Mouse (Mus musculus) kidney, embryonic 14.5 days (tissue): Measurements from ENCODE around the gene Mtus2. TPM values are rescaled to one million over a fixed set of nuclear protein-coding genes. Genes with fewer than 3 reads are reported as not detected.
A peak's percentile ranks its signal among the peaks of the same experiment; 100 is the strongest.

Experiments
- ATAC-seq: fragments of 200-750 bp; cut with Nextera tagmentation; 2 replicates; pipeline ENCODE4 v1.8.0; 2017; ENCODE audit warnings: moderate number of reproducible peaks, mild to moderate bottlenecking, moderate TSS enrichment, moderate library complexity; ENCODE audit not compliant: low FRiP score, low TSS enrichment
- H3K27ac ChIP-seq: fragments of 300-500 bp; sonication (generic); 2 replicates; pipeline ENCODE4 v1.5.1; 2014; ENCODE audit warnings: low read depth, mild to moderate bottlenecking, low read length, moderate library complexity, mixed read lengths
- H3K27me3 ChIP-seq: fragments of 300-500 bp; sonication (generic); 2 replicates; pipeline ENCODE4 v1.6.1; 2014; ENCODE audit warnings: mild to moderate bottlenecking, low read length; ENCODE audit not compliant: control insufficient read depth, insufficient read depth
- H3K36me3 ChIP-seq: fragments of 300-500 bp; sonication (generic); 2 replicates; pipeline ENCODE4 v1.6.1; 2014; ENCODE audit warnings: low read length, mixed read lengths; ENCODE audit not compliant: control insufficient read depth, insufficient read depth
- H3K4me1 ChIP-seq: fragments of 300-500 bp; sonication (generic); 2 replicates; pipeline ENCODE4 v1.6.1; 2014; ENCODE audit warnings: low read length, mixed read lengths; ENCODE audit not compliant: control insufficient read depth, insufficient read depth
- H3K4me2 ChIP-seq: fragments of 300-500 bp; sonication (generic); replicated peaks from 2 replicates; pipeline ENCODE4 v1.6.1; 2014; ENCODE audit warnings: low read depth, mild to moderate bottlenecking, low read length
- H3K4me3 ChIP-seq: fragments of 300-500 bp; sonication (generic); 2 replicates; pipeline ENCODE4 v1.5.1; 2014; ENCODE audit warnings: mild to moderate bottlenecking, low read length
- H3K9ac ChIP-seq: fragments of 300-500 bp; sonication (generic); 2 replicates; pipeline ENCODE4 v1.6.1; 2014; ENCODE audit warnings: low read depth, mild to moderate bottlenecking, low read length, moderate library complexity
- H3K9me3 ChIP-seq: fragments of 300-500 bp; sonication (generic); 2 replicates; pipeline ENCODE4 v1.6.1; 2016; ENCODE audit warnings: low read length; ENCODE audit not compliant: control insufficient read depth
- WGBS: fragments of 180-500 bp; shearing (Covaris S2); extraction: QIAGEN DNeasy Blood & Tissue Kit; methylation state at CpG from one replicate; pipeline ENCODE4 v1.1.7; 2014; 5-methylcytosine and 5-hydroxymethylcytosine counted together
- polyA plus RNA-seq: library from polyadenylated mRNA; unstranded; fragments of >200 nt; fragmentation: Nextera tagmentation; extraction: Ambion mirVana; gene quantifications from 2 replicates; pipeline ENCODE4 v1.2.1, GENCODE M21; 2014

Gene Mtus2
- polyA plus RNA-seq, 1 experiment from 2014 or later, result 2.3 TPM

- Histone ChIP-seq H3K9ac (no peak overlapping the region), H3K27ac (no peak overlapping the region), H3K4me1 (peaks cover 4% of the 10 kb centered on the region; the same call in 1 of the 2 replicates), H3K4me2 (no peak overlapping the region), H3K36me3 (no peaks in the 10 kb centered on the region), H3K9me3 (no peaks in the 10 kb centered on the region), H3K4me3 (no peak overlapping the region), H3K27me3 (peaks cover 38% of the 10 kb centered on the region)
- ATAC-seq, result no peak
- WGBS, result 41% methylated on average over 5 of the region's 5 CpGs
Measured at GRCm38 (mm10) chr5:147955671-147956070, 1.4 kb upstream of the Mtus2 start.

GRCm38 (mm10) chr5:147956421-147956820, 699 bp upstream of the Mtus2 start:
- Histone ChIP-seq H3K9me3 (no peaks in the 10 kb centered on the region), H3K27ac (no peak overlapping the region), H3K4me1 (peaks cover 4% of the 10 kb centered on the region; the same call in 1 of the 2 replicates), H3K4me2 (peak overlapping the region; percentile 95; the same call in 1 of the 2 replicates), H3K4me3 (peak overlapping the region; percentile 51; the same call in 1 of the 2 replicates), H3K9ac (no peak overlapping the region), H3K27me3 (peaks cover 38% of the 10 kb centered on the region), H3K36me3 (no peaks in the 10 kb centered on the region)
- no peak for ATAC-seq
- WGBS, result 3% methylated on average over 11 of the region's 11 CpGs

- Histone ChIP-seq H3K27me3 (peaks cover 38% of the 10 kb centered on the region), H3K4me3 (peak overlapping the region; percentile 51), H3K9ac (peak overlapping the region; percentile 34), H3K36me3 (no peaks in the 10 kb centered on the region), H3K4me1 (peaks cover 4% of the 10 kb centered on the region; the same call in 1 of the 2 replicates), H3K27ac (no peak overlapping the region), H3K4me2 (peak overlapping the region; percentile 95), H3K9me3 (no peaks in the 10 kb centered on the region)
- under 1% methylated on average over 42 of the region's 42 CpGs for WGBS
- ATAC-seq, result peak; percentile 67
Measured at GRCm38 (mm10) chr5:147957592-147958271, 612 bp downstream of the Mtus2 start.

- Histone ChIP-seq H3K27me3 (peaks cover 38% of the 10 kb centered on the region), H3K9ac (no peak overlapping the region), H3K4me1 (peaks cover 4% of the 10 kb centered on the region; the same call in 1 of the 2 replicates), H3K27ac (no peak overlapping the region), H3K4me2 (no peak overlapping the region), H3K36me3 (no peaks in the 10 kb centered on the region), H3K9me3 (no peaks in the 10 kb centered on the region), H3K4me3 (no peak overlapping the region)
- 43% methylated on average over 13 of the region's 13 CpGs for WGBS
- no peak for ATAC-seq
Measured at GRCm38 (mm10) chr5:147958552-147958951, 1.4 kb downstream of the Mtus2 start.

GRCm38 (mm10) chr5:147959088-147959487, 2.0 kb downstream of the Mtus2 start:
- Histone ChIP-seq H3K4me3 (no peak overlapping the region), H3K9me3 (no peaks in the 10 kb centered on the region), H3K9ac (no peak overlapping the region), H3K4me2 (no peak overlapping the region), H3K36me3 (no peaks in the 10 kb centered on the region), H3K4me1 (peaks cover 4% of the 10 kb centered on the region; the same call in 1 of the 2 replicates), H3K27me3 (peaks cover 38% of the 10 kb centered on the region), H3K27ac (no peak overlapping the region)
- WGBS, result 46% methylated on average over 5 of the region's 5 CpGs
- no peak for ATAC-seq

- peaks cover 32% of the 10 kb centered on the region for H3K27me3 ChIP-seq
- 72% methylated on average over 1 of the region's 1 CpGs for WGBS
- ATAC-seq, result no peak
Measured at GRCm38 (mm10) chr5:147960793-147961192, 3.7 kb downstream of the Mtus2 start.

GRCm38 (mm10) chr5:147963820-147964580, 6.9 kb downstream of the Mtus2 start:
- Histone ChIP-seq H3K9me3 (no peaks in the 10 kb centered on the region), H3K4me1 (no peaks in the 10 kb centered on the region), H3K36me3 (no peaks in the 10 kb centered on the region), H3K27me3 (0 out of 2 replicates have a peak, but pooled peaks cover 1% of the 10 kb centered on the region), H3K4me2 (no peak overlapping the region), H3K9ac (no peak overlapping the region), H3K4me3 (no peak overlapping the region), H3K27ac (no peak overlapping the region)
- ATAC-seq, result no peak
- WGBS, result 49% methylated on average over 13 of the region's 13 CpGs

More at GRCm38 (mm10) chr5:147960793-147961192, 3.7 kb downstream of the Mtus2 start:
- H3K9me3 ChIP-seq, result no peaks in the 10 kb centered on the region
- H3K27ac ChIP-seq, result no peak overlapping the region
- peaks cover 4% of the 10 kb centered on the region; the same call in 1 of the 2 replicates for H3K4me1 ChIP-seq
- H3K4me3 ChIP-seq, result no peak overlapping the region
- no peak overlapping the region for H3K4me2 ChIP-seq
- H3K9ac ChIP-seq, result no peak overlapping the region
- no peaks in the 10 kb centered on the region for H3K36me3 ChIP-seq

GRCm38 (mm10) chr5:147964776-147965175, 7.7 kb downstream of the Mtus2 start:
- no peak overlapping the region for H3K4me3 ChIP-seq
- ATAC-seq, result no peak
- H3K27me3 ChIP-seq, result no peaks in the 10 kb centered on the region
- H3K4me2 ChIP-seq, result no peak overlapping the region
- H3K9ac ChIP-seq, result no peak overlapping the region
- whole genome bisulfite sequencing, result 59% methylated on average over 2 of the region's 2 CpGs
- no peaks in the 10 kb centered on the region for H3K9me3 ChIP-seq
- H3K27ac ChIP-seq, result no peak overlapping the region
- no peaks in the 10 kb centered on the region for H3K4me1 ChIP-seq
- H3K36me3 ChIP-seq, result no peaks in the 10 kb centered on the region

GRCm38 (mm10) chr5:147966646-147967045, 9.5 kb downstream of the Mtus2 start:
- no peaks in the 10 kb centered on the region for H3K36me3 ChIP-seq
- H3K9ac ChIP-seq, result no peak overlapping the region
- H3K27me3 ChIP-seq, result no peaks in the 10 kb centered on the region
- H3K9me3 ChIP-seq, result no peaks in the 10 kb centered on the region
- no peaks in the 10 kb centered on the region for H3K4me1 ChIP-seq
- no peak overlapping the region for H3K4me2 ChIP-seq
- H3K4me3 ChIP-seq, result no peak overlapping the region
- ATAC-seq, result no peak
- WGBS, result 89% methylated on average over 7 of the region's 7 CpGs
- H3K27ac ChIP-seq, result no peak overlapping the region
